In genomic region chr11:44727821-44728220, GRCm38 (mm10) we compare ENCODE assay signal across 23 mouse cellular contexts.
"Had no signal": no experiment of that assay in that cellular context is flagged by ENCODE, and none has a peak within 500 bp of the region (broad histone marks: within the 10 kb centered on the region; RNA-seq: fewer than 3 reads in every experiment).

No protein-coding gene starts in this region.

- H3K4me3 ChIP-seq: heart, adult 2 months; heart, embryonic 13.5 days; heart, embryonic 15.5 days; hindbrain, embryonic 13.5 days; hindbrain, embryonic 15.5 days; kidney, embryonic 15.5 days; layer of hippocampus, adult 2 months; left cerebral cortex, adult 2 months had no signal

- ATAC-seq: hindbrain, postnatal 0 days; intestine, embryonic 16.5 days had no signal

- H3K4me1 ChIP-seq: hindbrain, embryonic 15.5 days had no signal

- H3K27ac ChIP-seq: heart, adult 2 months; heart, embryonic 13.5 days; heart, embryonic 15.5 days; hindbrain, embryonic 13.5 days; hindbrain, embryonic 15.5 days; hindbrain, postnatal 0 days; kidney, embryonic 15.5 days; layer of hippocampus, adult 2 months; left cerebral cortex, adult 2 months had no signal

- DNase-seq: gastrocnemius, postnatal 10 days; gastrocnemius, postnatal 36 days; heart, adult 2 months; heart, postnatal 14 days; heart, postnatal 36 days; kidney, adult 11 months; kidney, adult 2 months; kidney, adult 9 months; kidney, postnatal 10 days; kidney, postnatal 25 days; kidney, postnatal 4 days; liver had no signal

- H3K27me3 ChIP-seq: heart, embryonic 13.5 days; heart, embryonic 15.5 days; hindbrain, embryonic 13.5 days; hindbrain, embryonic 15.5 days; kidney, embryonic 15.5 days had no signal

- H3K4me2 ChIP-seq: heart, embryonic 11.5 days; heart, embryonic 13.5 days; heart, embryonic 15.5 days; hindbrain, embryonic 13.5 days; hindbrain, embryonic 15.5 days; kidney, embryonic 15.5 days; liver, embryonic 11.5 days had no signal

- H3K9me3 ChIP-seq: heart, embryonic 13.5 days; heart, embryonic 15.5 days; hindbrain, embryonic 13.5 days; hindbrain, embryonic 15.5 days; kidney, embryonic 15.5 days had no signal

- H3K9ac ChIP-seq: heart, embryonic 13.5 days; heart, embryonic 15.5 days; hindbrain, embryonic 13.5 days; hindbrain, embryonic 15.5 days; kidney, embryonic 15.5 days had no signal

- H3K36me3 ChIP-seq: heart, embryonic 13.5 days; heart, embryonic 15.5 days; hindbrain, embryonic 13.5 days; hindbrain, embryonic 15.5 days; kidney, embryonic 15.5 days had no signal
